Mouse (Mus musculus) stomach, embryonic 15.5 days (tissue): ENCODE data around the gene Plcb4. TPM values are rescaled to one million over a fixed set of nuclear protein-coding genes. Genes with fewer than 3 reads are reported as not detected.

Experiments used
- ATAC-seq: fragments of 200-750 bp; cut with Nextera tagmentation; 2 replicates; pipeline ENCODE4 v1.8.0; 2017; ENCODE audit warnings: low read depth, moderate number of reproducible peaks, moderate TSS enrichment; ENCODE audit not compliant: insufficient read depth, low FRiP score
- H3K27ac ChIP-seq: fragments of 300-500 bp; sonication (generic); 2 replicates; pipeline ENCODE4 v1.5.1; 2015; ENCODE audit warnings: mild to moderate bottlenecking, inconsistent platforms
- H3K27me3 ChIP-seq: fragments of 300-500 bp; sonication (generic); replicated peaks from 2 replicates; pipeline ENCODE4 v1.6.1; 2015; ENCODE audit warnings: inconsistent platforms
- H3K36me3 ChIP-seq: fragments of 300-500 bp; sonication (generic); 2 replicates; pipeline ENCODE4 v1.6.1; 2015; ENCODE audit warnings: inconsistent platforms
- H3K4me1 ChIP-seq: fragments of 300-500 bp; sonication (generic); 2 replicates; pipeline ENCODE4 v1.6.1; 2015; ENCODE audit warnings: inconsistent platforms
- H3K4me2 ChIP-seq: fragments of 300-500 bp; sonication (generic); 2 replicates; pipeline ENCODE4 v1.6.1; 2015; ENCODE audit warnings: mild to moderate bottlenecking, inconsistent platforms
- H3K4me3 ChIP-seq: fragments of 300-500 bp; sonication (generic); replicated peaks from 2 replicates; pipeline ENCODE4 v1.5.1; 2015; ENCODE audit warnings: inconsistent platforms
- H3K9ac ChIP-seq: fragments of 300-500 bp; sonication (generic); 2 replicates; pipeline ENCODE4 v1.6.1; 2015; ENCODE audit warnings: inconsistent platforms
- H3K9me3 ChIP-seq: fragments of 300-500 bp; sonication (generic); 2 replicates; pipeline ENCODE4 v1.6.1; 2016; ENCODE audit warnings: inconsistent platforms
- WGBS: fragments of 180-500 bp; shearing (Covaris S2); methylation state at CpG from one replicate; pipeline ENCODE4 v1.1.7; 2015; 5-methylcytosine and 5-hydroxymethylcytosine counted together
- polyA plus RNA-seq: library from polyadenylated mRNA; unstranded; fragments of >200 nt; fragmentation: Nextera tagmentation; extraction: Ambion mirVana; gene quantifications from 2 replicates; pipeline ENCODE4 v1.2.1, GENCODE M21; 2015

Plcb4 gene
- polyA plus RNA-seq, 1 experiment from 2014 or later, result 24.7 TPM

- Histone ChIP-seq H3K9me3 (no peaks in the 10 kb centered on the region), H3K36me3 (no peaks in the 10 kb centered on the region), H3K9ac (no peak overlapping the region), H3K4me3 (no peak overlapping the region), H3K4me1 (no peaks in the 10 kb centered on the region), H3K27me3 (no peaks in the 10 kb centered on the region), H3K27ac (no peak overlapping the region), H3K4me2 (no peak overlapping the region)
- ATAC-seq, result no peak
- 64% methylated on average over 2 of the region's 2 CpGs for WGBS
Measured at GRCm38 (mm10) chr2:135828446-135828845, 169.6 kb downstream of the Plcb4 start.

- Histone ChIP-seq H3K27ac (no peak overlapping the region), H3K4me2 (no peak overlapping the region), H3K27me3 (no peaks in the 10 kb centered on the region), H3K4me1 (no peaks in the 10 kb centered on the region), H3K9me3 (no peaks in the 10 kb centered on the region), H3K9ac (no peak overlapping the region), H3K4me3 (no peak overlapping the region), H3K36me3 (no peaks in the 10 kb centered on the region)
- no peak for ATAC-seq
- WGBS, result 66% methylated on average over 3 of the region's 3 CpGs
Measured at GRCm38 (mm10) chr2:135833743-135834142, 174.9 kb downstream of the Plcb4 start.

GRCm38 (mm10) chr2:135834435-135834834 lies 175.6 kb downstream of the Plcb4 start:
- Histone ChIP-seq H3K9me3 (no peaks in the 10 kb centered on the region), H3K36me3 (no peaks in the 10 kb centered on the region), H3K27me3 (no peaks in the 10 kb centered on the region), H3K27ac (no peak overlapping the region), H3K4me1 (no peaks in the 10 kb centered on the region), H3K9ac (no peak overlapping the region), H3K4me2 (no peak overlapping the region), H3K4me3 (no peak overlapping the region)
- 89% methylated on average over 2 of the region's 2 CpGs for WGBS
- no peak for ATAC-seq

GRCm38 (mm10) chr2:135835911-135836310 lies 177.1 kb downstream of the Plcb4 start:
- Histone ChIP-seq H3K4me2 (no peak overlapping the region), H3K9ac (no peak overlapping the region), H3K36me3 (no peaks in the 10 kb centered on the region), H3K27ac (no peak overlapping the region), H3K9me3 (no peaks in the 10 kb centered on the region), H3K4me3 (no peak overlapping the region), H3K4me1 (no peaks in the 10 kb centered on the region), H3K27me3 (no peaks in the 10 kb centered on the region)
- 89% methylated on average over 5 of the region's 5 CpGs for WGBS
- no peak for ATAC-seq

- 86% methylated on average over 3 of the region's 3 CpGs for WGBS
Measured at GRCm38 (mm10) chr2:135836426-135836825, 177.6 kb downstream of the Plcb4 start.

GRCm38 (mm10) chr2:135837730-135838129 lies 178.9 kb downstream of the Plcb4 start:
- ATAC-seq, result no peak
- no peaks in the 10 kb centered on the region for H3K9me3 ChIP-seq

More at GRCm38 (mm10) chr2:135836426-135836825, 177.6 kb downstream of the Plcb4 start:
- H3K36me3 ChIP-seq, result no peaks in the 10 kb centered on the region
- H3K4me2 ChIP-seq, result no peak overlapping the region
- no peak overlapping the region for H3K27ac ChIP-seq
- no peaks in the 10 kb centered on the region for H3K9me3 ChIP-seq
- ATAC-seq, result no peak
- no peaks in the 10 kb centered on the region for H3K27me3 ChIP-seq
- H3K4me1 ChIP-seq, result no peaks in the 10 kb centered on the region
- H3K9ac ChIP-seq, result no peak overlapping the region
- no peak overlapping the region for H3K4me3 ChIP-seq

GRCm38 (mm10) chr2:135838135-135838534 lies 179.3 kb downstream of the Plcb4 start:
- Histone ChIP-seq H3K4me2 (no peak overlapping the region), H3K27me3 (no peaks in the 10 kb centered on the region), H3K36me3 (no peaks in the 10 kb centered on the region), H3K4me1 (no peaks in the 10 kb centered on the region), H3K27ac (no peak overlapping the region), H3K9me3 (no peaks in the 10 kb centered on the region), H3K9ac (no peak overlapping the region), H3K4me3 (no peak overlapping the region)
- no peak for ATAC-seq

More at GRCm38 (mm10) chr2:135837730-135838129, 178.9 kb downstream of the Plcb4 start:
- H3K36me3 ChIP-seq, result no peaks in the 10 kb centered on the region
- H3K9ac ChIP-seq, result no peak overlapping the region
- H3K4me1 ChIP-seq, result no peaks in the 10 kb centered on the region
- H3K27ac ChIP-seq, result no peak overlapping the region
- 78% methylated on average over 1 of the region's 1 CpGs for WGBS
- H3K4me3 ChIP-seq, result no peak overlapping the region
- no peaks in the 10 kb centered on the region for H3K27me3 ChIP-seq
- no peak overlapping the region for H3K4me2 ChIP-seq

- Histone ChIP-seq H3K4me3 (no peak overlapping the region), H3K36me3 (no peaks in the 10 kb centered on the region), H3K9ac (no peak overlapping the region), H3K4me2 (no peak overlapping the region), H3K4me1 (no peaks in the 10 kb centered on the region), H3K27ac (no peak overlapping the region), H3K9me3 (no peaks in the 10 kb centered on the region), H3K27me3 (no peaks in the 10 kb centered on the region)
- ATAC-seq, result no peak
- 80% methylated on average over 8 of the region's 8 CpGs for WGBS
Measured at GRCm38 (mm10) chr2:135838651-135839286, 180.0 kb downstream of the Plcb4 start.

- Histone ChIP-seq H3K27me3 (no peaks in the 10 kb centered on the region), H3K4me2 (no peak overlapping the region), H3K9ac (no peak overlapping the region), H3K4me3 (no peak overlapping the region), H3K9me3 (no peaks in the 10 kb centered on the region), H3K4me1 (no peaks in the 10 kb centered on the region), H3K36me3 (no peaks in the 10 kb centered on the region), H3K27ac (no peak overlapping the region)
- 78% methylated on average over 8 of the region's 8 CpGs for WGBS
- ATAC-seq, result no peak
Measured at GRCm38 (mm10) chr2:135843721-135844120, 184.9 kb downstream of the Plcb4 start.

GRCm38 (mm10) chr2:135846903-135847302 lies 188.1 kb downstream of the Plcb4 start:
- Histone ChIP-seq H3K27ac (no peak overlapping the region), H3K4me3 (no peak overlapping the region), H3K9ac (no peak overlapping the region), H3K27me3 (no peaks in the 10 kb centered on the region), H3K36me3 (no peaks in the 10 kb centered on the region), H3K9me3 (no peaks in the 10 kb centered on the region), H3K4me2 (no peak overlapping the region), H3K4me1 (no peaks in the 10 kb centered on the region)
- 90% methylated on average over 3 of the region's 3 CpGs for WGBS
- no peak for ATAC-seq

GRCm38 (mm10) chr2:135847738-135848137 lies 188.9 kb downstream of the Plcb4 start:
- H3K9me3 ChIP-seq, result no peaks in the 10 kb centered on the region
- no peak overlapping the region for H3K4me2 ChIP-seq
- no peaks in the 10 kb centered on the region for H3K36me3 ChIP-seq
- H3K9ac ChIP-seq, result no peak overlapping the region
- 77% methylated on average over 6 of the region's 6 CpGs for WGBS
- no peak overlapping the region for H3K4me3 ChIP-seq
- no peaks in the 10 kb centered on the region for H3K27me3 ChIP-seq
- no peak overlapping the region for H3K27ac ChIP-seq
- H3K4me1 ChIP-seq, result no peaks in the 10 kb centered on the region
- no peak for ATAC-seq

- WGBS, result 80% methylated on average over 4 of the region's 4 CpGs
- no peaks in the 10 kb centered on the region for H3K4me1 ChIP-seq
- no peaks in the 10 kb centered on the region for H3K27me3 ChIP-seq
- no peaks in the 10 kb centered on the region for H3K9me3 ChIP-seq
- H3K36me3 ChIP-seq, result no peaks in the 10 kb centered on the region
- H3K27ac ChIP-seq, result no peak overlapping the region
- no peak overlapping the region for H3K9ac ChIP-seq
- no peak overlapping the region for H3K4me3 ChIP-seq
- no peak for ATAC-seq
- H3K4me2 ChIP-seq, result no peak overlapping the region
Measured at GRCm38 (mm10) chr2:135848169-135848568, 189.4 kb downstream of the Plcb4 start.

- H3K27me3 ChIP-seq, result no peaks in the 10 kb centered on the region
- 81% methylated on average over 5 of the region's 5 CpGs for WGBS
Measured at GRCm38 (mm10) chr2:135851964-135852363, 193.2 kb downstream of the Plcb4 start.

More at GRCm38 (mm10) chr2:135851964-135852363, 193.2 kb downstream of the Plcb4 start:
- Histone ChIP-seq H3K4me2 (no peak overlapping the region), H3K27ac (no peak overlapping the region), H3K9ac (no peak overlapping the region), H3K36me3 (no peaks in the 10 kb centered on the region), H3K4me1 (peaks cover 3% of the 10 kb centered on the region; the same call in 1 of the 2 replicates), H3K9me3 (no peaks in the 10 kb centered on the region), H3K4me3 (no peak overlapping the region)
- no peak for ATAC-seq
